Mouse (Mus musculus) embryonic facial prominence, embryonic 15.5 days (tissue): ENCODE measurements around the gene Cald1. TPM values are rescaled to one million over a fixed set of nuclear protein-coding genes. Genes with fewer than 3 reads are reported as not detected.

Experiments used
- ATAC-seq: fragments of 200-750 bp; cut with Nextera tagmentation; 2 replicates; pipeline ENCODE4 v1.8.0; 2017; ENCODE audit warnings: low read depth, moderate TSS enrichment; ENCODE audit not compliant: insufficient number of reproducible peaks, low FRiP score, low TSS enrichment
- H3K27ac ChIP-seq: fragments of 300-500 bp; sonication (generic); replicated peaks from 2 replicates; pipeline ENCODE4 v1.5.1; 2015; ENCODE audit warnings: mild to moderate bottlenecking, inconsistent platforms
- H3K27me3 ChIP-seq: fragments of 300-500 bp; sonication (generic); 2 replicates; pipeline ENCODE4 v1.6.1; 2015; ENCODE audit warnings: inconsistent platforms
- H3K36me3 ChIP-seq: fragments of 300-500 bp; sonication (generic); 2 replicates; pipeline ENCODE4 v1.6.1; 2015; ENCODE audit warnings: mild to moderate bottlenecking, inconsistent platforms
- H3K4me1 ChIP-seq: fragments of 300-500 bp; sonication (generic); 2 replicates; pipeline ENCODE4 v1.6.1; 2015; ENCODE audit warnings: inconsistent platforms
- H3K4me2 ChIP-seq: fragments of 300-500 bp; sonication (generic); replicated peaks from 2 replicates; pipeline ENCODE4 v1.6.1; 2015; ENCODE audit warnings: mild to moderate bottlenecking, inconsistent platforms
- H3K4me3 ChIP-seq: fragments of 300-500 bp; sonication (generic); replicated peaks from 2 replicates; pipeline ENCODE4 v1.5.1; 2015; ENCODE audit warnings: mild to moderate bottlenecking, inconsistent platforms
- H3K9ac ChIP-seq: fragments of 300-500 bp; sonication (generic); 2 replicates; pipeline ENCODE4 v1.6.1; 2015; ENCODE audit warnings: inconsistent platforms
- H3K9me3 ChIP-seq: fragments of 300-500 bp; sonication (generic); replicated peaks from 2 replicates; pipeline ENCODE4 v1.6.1; 2016; ENCODE audit warnings: inconsistent platforms
- WGBS: fragments of 180-500 bp; shearing (Covaris S2); methylation state at CpG from one replicate; pipeline ENCODE4 v1.1.7; 2015; 5-methylcytosine and 5-hydroxymethylcytosine counted together
- polyA plus RNA-seq: library from polyadenylated mRNA; unstranded; fragments of >200 nt; fragmentation: Nextera tagmentation; extraction: Ambion mirVana; gene quantifications from 2 replicates; pipeline ENCODE4 v1.2.1, GENCODE M21; 2015

Cald1 gene
- polyA plus RNA-seq: 290 and 306 TPM in 2 replicates

- 2% methylated on average over 16 of the region's 16 CpGs for WGBS
- Histone ChIP-seq H3K27me3 (no peaks in the 10 kb centered on the region), H3K36me3 (no peaks in the 10 kb centered on the region), H3K9me3 (no peaks in the 10 kb centered on the region), H3K4me1 (peaks cover 51% of the 10 kb centered on the region), H3K9ac (peak within 1 kb of the TSS; percentile 44; the same call in 1 of the 2 replicates), H3K4me2 (peak within 1 kb of the TSS; percentile 58), H3K4me3 (peak within 1 kb of the TSS; percentile 56), H3K27ac (peak within 1 kb of the TSS; percentile 90)
- peak; percentile 88 for ATAC-seq
Measured at GRCm38 (mm10) chr6:34598121-34599065, at the start of gene Cald1. TSS of gene Cald1 (plus strand) at chr6:34598500.

GRCm38 (mm10) chr6:34549017-34549416 lies 49.3 kb upstream of the Cald1 start:
- ATAC-seq: no peak
- Histone ChIP-seq H3K4me1 (peaks cover 25% of the 10 kb centered on the region), H3K27ac (no peak overlapping the region), H3K9ac (no peak overlapping the region), H3K27me3 (no peaks in the 10 kb centered on the region), H3K4me3 (no peak overlapping the region), H3K9me3 (no peaks in the 10 kb centered on the region), H3K4me2 (no peak overlapping the region), H3K36me3 (no peaks in the 10 kb centered on the region)
- WGBS: 39% methylated on average over 2 of the region's 2 CpGs

- Histone ChIP-seq H3K9me3 (no peaks in the 10 kb centered on the region), H3K4me1 (peaks cover 8% of the 10 kb centered on the region; the same call in 1 of the 2 replicates), H3K36me3 (no peaks in the 10 kb centered on the region), H3K4me2 (no peak overlapping the region), H3K9ac (no peak overlapping the region), H3K4me3 (no peak overlapping the region), H3K27ac (no peak overlapping the region), H3K27me3 (no peaks in the 10 kb centered on the region)
- 50% methylated on average over 4 of the region's 4 CpGs for WGBS
- no peak for ATAC-seq
Measured at GRCm38 (mm10) chr6:34552489-34553157, 45.7 kb upstream of the Cald1 start.

- H3K27me3 ChIP-seq: no peaks in the 10 kb centered on the region
- H3K4me3 ChIP-seq: no peak overlapping the region
- no peak overlapping the region for H3K27ac ChIP-seq
- H3K4me2 ChIP-seq: no peak overlapping the region
- 78% methylated on average over 9 of the region's 9 CpGs for WGBS
- H3K9me3 ChIP-seq: no peaks in the 10 kb centered on the region
- no peak for ATAC-seq
- H3K4me1 ChIP-seq: no peaks in the 10 kb centered on the region; the same call in 1 of the 2 replicates
- H3K36me3 ChIP-seq: no peaks in the 10 kb centered on the region
- no peak overlapping the region for H3K9ac ChIP-seq
Measured at GRCm38 (mm10) chr6:34554291-34554997, 43.9 kb upstream of the Cald1 start.

GRCm38 (mm10) chr6:34559521-34559920 lies 38.8 kb upstream of the Cald1 start:
- Histone ChIP-seq H3K4me3 (no peak overlapping the region), H3K27ac (no peak overlapping the region), H3K9ac (no peak overlapping the region), H3K4me2 (no peak overlapping the region), H3K36me3 (no peaks in the 10 kb centered on the region), H3K27me3 (no peaks in the 10 kb centered on the region), H3K4me1 (no peaks in the 10 kb centered on the region), H3K9me3 (no peaks in the 10 kb centered on the region)
- 84% methylated on average over 4 of the region's 4 CpGs for WGBS
- no peak for ATAC-seq

- ATAC-seq: no peak
- Histone ChIP-seq H3K4me2 (no peak overlapping the region), H3K27me3 (no peaks in the 10 kb centered on the region), H3K9me3 (no peaks in the 10 kb centered on the region), H3K27ac (no peak overlapping the region), H3K4me1 (no peaks in the 10 kb centered on the region), H3K4me3 (no peak overlapping the region), H3K36me3 (no peaks in the 10 kb centered on the region), H3K9ac (no peak overlapping the region)
- 75% methylated on average over 7 of the region's 7 CpGs for WGBS
Measured at GRCm38 (mm10) chr6:34565176-34565880, 33.0 kb upstream of the Cald1 start.

- Histone ChIP-seq H3K9me3 (no peaks in the 10 kb centered on the region), H3K27me3 (no peaks in the 10 kb centered on the region), H3K4me2 (no peak overlapping the region), H3K36me3 (no peaks in the 10 kb centered on the region), H3K4me3 (no peak overlapping the region), H3K4me1 (no peaks in the 10 kb centered on the region), H3K9ac (no peak overlapping the region), H3K27ac (no peak overlapping the region)
- no peak for ATAC-seq
- 81% methylated on average over 5 of the region's 5 CpGs for WGBS
Measured at GRCm38 (mm10) chr6:34567298-34567697, 31.0 kb upstream of the Cald1 start.

- Histone ChIP-seq H3K9ac (no peak overlapping the region), H3K4me2 (no peak overlapping the region), H3K4me1 (no peaks in the 10 kb centered on the region), H3K4me3 (no peak overlapping the region), H3K27ac (no peak overlapping the region), H3K27me3 (no peaks in the 10 kb centered on the region), H3K36me3 (no peaks in the 10 kb centered on the region), H3K9me3 (no peaks in the 10 kb centered on the region)
- 83% methylated on average over 6 of the region's 6 CpGs for WGBS
- ATAC-seq: no peak
Measured at GRCm38 (mm10) chr6:34579504-34580068, 18.7 kb upstream of the Cald1 start.

- ATAC-seq: no peak
- Histone ChIP-seq H3K4me3 (no peak overlapping the region), H3K9ac (no peak overlapping the region), H3K27ac (no peak overlapping the region), H3K4me1 (no peaks in the 10 kb centered on the region), H3K4me2 (no peak overlapping the region), H3K9me3 (no peaks in the 10 kb centered on the region), H3K36me3 (no peaks in the 10 kb centered on the region), H3K27me3 (no peaks in the 10 kb centered on the region)
- 21% methylated on average over 5 of the region's 5 CpGs for WGBS
Measured at GRCm38 (mm10) chr6:34583365-34583764, 14.9 kb upstream of the Cald1 start.

- no peak overlapping the region for H3K27ac ChIP-seq
- H3K9ac ChIP-seq: no peak overlapping the region
- no peaks in the 10 kb centered on the region for H3K36me3 ChIP-seq
- WGBS: 56% methylated on average over 4 of the region's 4 CpGs
- no peak overlapping the region for H3K4me3 ChIP-seq
- H3K27me3 ChIP-seq: no peaks in the 10 kb centered on the region
- no peaks in the 10 kb centered on the region for H3K9me3 ChIP-seq
- H3K4me2 ChIP-seq: no peak overlapping the region
- ATAC-seq: no peak
- H3K4me1 ChIP-seq: no peaks in the 10 kb centered on the region
Measured at GRCm38 (mm10) chr6:34588066-34588465, 10.2 kb upstream of the Cald1 start.
